Mouse (Mus musculus) E14TG2a.4 (cell line): ENCODE measurements around the gene Kcmf1.

ENCODE experiments used
- CTCF ChIP-seq: conservative IDR thresholded peaks from 2 replicates; pipeline ENCODE4 v1.5.1; 2014; ENCODE audit warnings: low read length
- NANOG ChIP-seq: IDR thresholded peaks from 2 replicates; pipeline ENCODE4 v1.6.1; 2014; ENCODE audit warnings: borderline replicate concordance, low read length, mixed read lengths

DNA sequence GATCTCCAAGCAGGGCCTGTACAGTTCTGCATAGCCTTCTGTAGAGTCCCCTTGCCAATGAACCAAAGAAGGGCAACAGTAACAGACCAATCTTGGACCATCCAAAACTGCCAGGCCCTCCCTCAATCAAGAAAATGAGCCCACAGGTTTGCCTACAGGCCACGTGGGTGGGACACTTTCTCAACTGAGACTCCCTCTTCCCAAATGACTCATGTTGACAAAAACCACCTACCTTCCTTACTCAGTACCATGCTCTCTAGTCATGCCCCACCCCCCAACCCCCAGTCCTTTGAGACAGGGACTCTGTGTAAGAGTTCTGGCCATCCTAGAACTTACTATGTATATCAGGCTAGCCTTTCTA lies 18.2 kb downstream of the Kcmf1 start:
- no peak for TF ChIP-seq CTCF
- TF ChIP-seq NANOG = no peak
